Mouse (Mus musculus) embryonic facial prominence, embryonic 11.5 days (tissue): ENCODE data around the gene Myh11. TPM values are rescaled to one million over a fixed set of nuclear protein-coding genes. Genes with fewer than 3 reads are reported as not detected.
A peak's percentile ranks its signal among the peaks of the same experiment; 100 is the strongest.

ENCODE experiments used
- ATAC-seq: fragments of 200-750 bp; cut with Nextera tagmentation; replicated peaks from 2 replicates; pipeline ENCODE4 v1.8.0; 2017; ENCODE audit warnings: low read depth; ENCODE audit not compliant: insufficient number of reproducible peaks, low FRiP score, low TSS enrichment
- DNase-seq: peaks from one replicate; pipeline ENCODE4 v3.0.0-alpha.2; 2015; ENCODE audit warnings: low spot score
- H3K27ac ChIP-seq: fragments of 300-500 bp; sonication (generic); replicated peaks from 2 replicates; pipeline ENCODE4 v1.5.1; 2014; ENCODE audit warnings: mild to moderate bottlenecking, low read depth, low read length, control low read depth
- H3K27me3 ChIP-seq: fragments of 300-500 bp; sonication (generic); 2 replicates; pipeline ENCODE4 v1.6.1; 2014; ENCODE audit warnings: mild to moderate bottlenecking, low read length, moderate library complexity, mixed read lengths; ENCODE audit not compliant: control insufficient read depth, insufficient read depth
- H3K36me3 ChIP-seq: fragments of 300-500 bp; sonication (generic); replicated peaks from 2 replicates; pipeline ENCODE4 v1.6.1; 2014; ENCODE audit warnings: low read depth, mild to moderate bottlenecking, low read length, moderate library complexity, mixed read lengths; ENCODE audit not compliant: control insufficient read depth, insufficient read depth
- H3K4me1 ChIP-seq: fragments of 300-500 bp; sonication (generic); 2 replicates; pipeline ENCODE4 v1.6.1; 2014; ENCODE audit warnings: low read length, mixed read lengths; ENCODE audit not compliant: control insufficient read depth, insufficient read depth
- H3K4me2 ChIP-seq: fragments of 300-500 bp; sonication (generic); 2 replicates; pipeline ENCODE4 v1.6.1; 2014; ENCODE audit warnings: low read depth, mild to moderate bottlenecking, control low read depth, low read length, moderate library complexity
- H3K4me3 ChIP-seq: fragments of 300-500 bp; sonication (generic); 2 replicates; pipeline ENCODE4 v1.5.1; 2014; ENCODE audit warnings: low read depth, low read length, control low read depth
- H3K9ac ChIP-seq: fragments of 300-500 bp; sonication (generic); replicated peaks from 2 replicates; pipeline ENCODE4 v1.6.1; 2014; ENCODE audit warnings: mild to moderate bottlenecking, control low read depth, low read length
- H3K9me3 ChIP-seq: fragments of 300-500 bp; sonication (generic); replicated peaks from 2 replicates; pipeline ENCODE4 v1.6.1; 2016; ENCODE audit warnings: mild to moderate bottlenecking, low read length, inconsistent platforms, mixed read lengths; ENCODE audit not compliant: control insufficient read depth
- WGBS: fragments of 180-500 bp; shearing (Covaris S2); extraction: QIAGEN DNeasy Blood & Tissue Kit; methylation state at CpG from one replicate; pipeline ENCODE4 v1.1.7; 2014; 5-methylcytosine and 5-hydroxymethylcytosine counted together
- polyA plus RNA-seq: library from polyadenylated mRNA; unstranded; fragments of >200 nt; fragmentation: Nextera tagmentation; extraction: Ambion mirVana; gene quantifications from 2 replicates; pipeline ENCODE4 v1.2.1, GENCODE M21; 2014

The Myh11 gene
- polyA plus RNA-seq, 1 experiment from 2014 or later: 0.08 TPM

- no peaks in the 10 kb centered on the region for H3K27me3 ChIP-seq
- WGBS: 25% methylated on average over 6 of the region's 6 CpGs
- no peak overlapping the region for H3K9ac ChIP-seq
- ATAC-seq (peak; percentile 60; the same call in 1 of the 2 replicates), DNase-seq (peak; percentile 83)
- no peak overlapping the region for H3K4me2 ChIP-seq
- H3K4me1 ChIP-seq: no peaks in the 10 kb centered on the region
- H3K27ac ChIP-seq: no peak overlapping the region
- no peaks in the 10 kb centered on the region for H3K36me3 ChIP-seq
- H3K9me3 ChIP-seq: no peaks in the 10 kb centered on the region
- no peak overlapping the region for H3K4me3 ChIP-seq
These were observed 54.0 kb downstream of the Myh11 start for GRCm38 (mm10) chr16:14237100-14237723.

GRCm38 (mm10) chr16:14215156-14215555, 76.0 kb downstream of the Myh11 start:
- Histone ChIP-seq H3K27ac (no peak overlapping the region), H3K4me3 (no peak overlapping the region), H3K27me3 (no peaks in the 10 kb centered on the region), H3K4me1 (no peaks in the 10 kb centered on the region), H3K36me3 (no peaks in the 10 kb centered on the region), H3K4me2 (no peak overlapping the region), H3K9me3 (no peaks in the 10 kb centered on the region), H3K9ac (no peak overlapping the region)
- WGBS: 90% methylated on average over 3 of the region's 3 CpGs
- no peak for DNase-seq
- ATAC-seq: no peak

GRCm38 (mm10) chr16:14198798-14199197, 92.4 kb downstream of the Myh11 start:
- ATAC-seq (no peak), DNase-seq (no peak)
- Histone ChIP-seq H3K27me3 (no peaks in the 10 kb centered on the region), H3K36me3 (no peaks in the 10 kb centered on the region), H3K9me3 (no peaks in the 10 kb centered on the region), H3K4me2 (no peak overlapping the region), H3K4me3 (no peak overlapping the region), H3K27ac (no peak overlapping the region), H3K4me1 (no peaks in the 10 kb centered on the region), H3K9ac (no peak overlapping the region)
- whole genome bisulfite sequencing: 74% methylated on average over 4 of the region's 4 CpGs

- H3K9me3 ChIP-seq: no peaks in the 10 kb centered on the region
- H3K27me3 ChIP-seq: no peaks in the 10 kb centered on the region
- H3K4me3 ChIP-seq: no peak overlapping the region
- WGBS: 22% methylated on average over 1 of the region's 1 CpGs
- ATAC-seq (no peak), DNase-seq (peak; percentile 64)
- H3K36me3 ChIP-seq: peaks cover 5% of the 10 kb centered on the region; the same call in 1 of the 2 replicates
- no peak overlapping the region for H3K27ac ChIP-seq
- H3K9ac ChIP-seq: no peak overlapping the region
- H3K4me1 ChIP-seq: no peaks in the 10 kb centered on the region
- H3K4me2 ChIP-seq: no peak overlapping the region
These were observed 95.7 kb downstream of the Myh11 start for GRCm38 (mm10) chr16:14195427-14195826.

GRCm38 (mm10) chr16:14194164-14194950, 96.8 kb downstream of the Myh11 start:
- H3K4me2 ChIP-seq: no peak overlapping the region
- no peak overlapping the region for H3K27ac ChIP-seq
- DNase-seq (no peak), ATAC-seq (no peak)
- H3K4me1 ChIP-seq: no peaks in the 10 kb centered on the region
- no peaks in the 10 kb centered on the region for H3K9me3 ChIP-seq
- H3K9ac ChIP-seq: no peak overlapping the region
- 73% methylated on average over 9 of the region's 9 CpGs for WGBS
- peaks cover 11% of the 10 kb centered on the region; the same call in 1 of the 2 replicates for H3K36me3 ChIP-seq
- H3K4me3 ChIP-seq: no peak overlapping the region
- H3K27me3 ChIP-seq: no peaks in the 10 kb centered on the region

GRCm38 (mm10) chr16:14185516-14185915, 105.7 kb downstream of the Myh11 start:
- Histone ChIP-seq H3K9ac (no peak overlapping the region), H3K9me3 (no peaks in the 10 kb centered on the region), H3K36me3 (peaks cover 11% of the 10 kb centered on the region), H3K4me1 (no peaks in the 10 kb centered on the region), H3K4me3 (no peak overlapping the region), H3K27ac (no peak overlapping the region), H3K27me3 (no peaks in the 10 kb centered on the region), H3K4me2 (no peak overlapping the region)
- no peak for DNase-seq
- WGBS: 89% methylated on average over 5 of the region's 5 CpGs
- no peak for ATAC-seq

- no peaks in the 10 kb centered on the region for H3K9me3 ChIP-seq
- H3K4me1 ChIP-seq: no peaks in the 10 kb centered on the region
- no peaks in the 10 kb centered on the region for H3K27me3 ChIP-seq
- peaks cover 8% of the 10 kb centered on the region for H3K36me3 ChIP-seq
- ATAC-seq (no peak), DNase-seq (no peak)
- 82% methylated on average over 1 of the region's 1 CpGs for WGBS
- H3K9ac ChIP-seq: no peak overlapping the region
- no peak overlapping the region for H3K4me3 ChIP-seq
- no peak overlapping the region for H3K4me2 ChIP-seq
- no peak overlapping the region for H3K27ac ChIP-seq
These were observed 107.3 kb downstream of the Myh11 start for GRCm38 (mm10) chr16:14183856-14184255.

GRCm38 (mm10) chr16:14182360-14182759, 108.8 kb downstream of the Myh11 start:
- no peaks in the 10 kb centered on the region for H3K9me3 ChIP-seq
- H3K27me3 ChIP-seq: no peaks in the 10 kb centered on the region
- DNase-seq (no peak), ATAC-seq (no peak)
- no peak overlapping the region for H3K4me3 ChIP-seq
- H3K9ac ChIP-seq: no peak overlapping the region
- H3K27ac ChIP-seq: no peak overlapping the region
- H3K4me1 ChIP-seq: no peaks in the 10 kb centered on the region
- 92% methylated on average over 5 of the region's 5 CpGs for WGBS
- H3K36me3 ChIP-seq: peaks cover 4% of the 10 kb centered on the region
- no peak overlapping the region for H3K4me2 ChIP-seq
